Mouse (Mus musculus) heart, embryonic 14.5 days (tissue): Measurements from ENCODE around the gene Ube2cbp. TPM values are rescaled to one million over a fixed set of nuclear protein-coding genes. Genes with fewer than 3 reads are reported as not detected.

Source experiments
- ATAC-seq: fragments of 200-750 bp; cut with Nextera tagmentation; 2 replicates; pipeline ENCODE4 v1.8.0; 2017; ENCODE audit warnings: low read depth, moderate TSS enrichment; ENCODE audit not compliant: insufficient number of reproducible peaks, insufficient read depth, low FRiP score
- H3K27ac ChIP-seq, 2 experiments: fragments of 200-500 bp in 1 of 2; fragments of 300-500 bp in 1 of 2; sonication (generic) in 1 of 2; replicated peaks in 1 of 2; 2 replicates each; pipeline ENCODE4 v1.5.1; 2012 to 2014; ENCODE audit warnings: low read depth in 2 of 2, low read length in 2 of 2, control low read depth in 1 of 2, mild to moderate bottlenecking in 1 of 2, mixed read lengths in 1 of 2; ENCODE audit not compliant: control insufficient read depth in 1 of 2, insufficient read depth in 1 of 2
- H3K27me3 ChIP-seq: fragments of 300-500 bp; sonication (generic); 2 replicates; pipeline ENCODE4 v1.6.1; 2014; ENCODE audit warnings: mild to moderate bottlenecking, low read length, control low read depth; ENCODE audit not compliant: control insufficient read depth, insufficient read depth
- H3K36me3 ChIP-seq: fragments of 300-500 bp; sonication (generic); 2 replicates; pipeline ENCODE4 v1.6.1; 2014; ENCODE audit warnings: mild to moderate bottlenecking, control low read depth, low read length, mixed read lengths; ENCODE audit not compliant: control insufficient read depth, insufficient read depth
- H3K4me1 ChIP-seq, 2 experiments: fragments of 200-500 bp in 1 of 2; fragments of 300-500 bp in 1 of 2; sonication (generic) in 1 of 2; 2 replicates each; pipeline ENCODE4 v1.6.1; 2012 to 2014; ENCODE audit warnings: low read length in 2 of 2, control low read depth in 1 of 2, mixed read lengths in 1 of 2; ENCODE audit not compliant: control insufficient read depth in 2 of 2, insufficient read depth in 2 of 2
- H3K4me2 ChIP-seq: fragments of 300-500 bp; sonication (generic); 2 replicates; pipeline ENCODE4 v1.6.1; 2014; ENCODE audit warnings: mild to moderate bottlenecking, low read length
- H3K4me3 ChIP-seq, 2 experiments: fragments of 200-500 bp in 1 of 2; fragments of 300-500 bp in 1 of 2; sonication (generic) in 1 of 2; 2 replicates each; pipeline ENCODE4 v1.5.1; 2012 to 2014; ENCODE audit warnings: low read length in 2 of 2, mild to moderate bottlenecking in 2 of 2, control low read depth in 1 of 2, low read depth in 1 of 2, moderate library complexity in 1 of 2; ENCODE audit not compliant: control insufficient read depth in 1 of 2, insufficient read depth in 1 of 2
- H3K9ac ChIP-seq: fragments of 300-500 bp; sonication (generic); 2 replicates; pipeline ENCODE4 v1.6.1; 2014; ENCODE audit warnings: mild to moderate bottlenecking, low read length
- H3K9me3 ChIP-seq: fragments of 300-500 bp; sonication (generic); 2 replicates; pipeline ENCODE4 v1.6.1; 2016; ENCODE audit warnings: low read length, control low read depth; ENCODE audit not compliant: control insufficient read depth
- WGBS: fragments of 180-500 bp; shearing (Covaris S2); extraction: QIAGEN DNeasy Blood & Tissue Kit; methylation state at CpG from one replicate; pipeline ENCODE4 v1.1.7; 2014; 5-methylcytosine and 5-hydroxymethylcytosine counted together
- polyA plus RNA-seq: library from polyadenylated mRNA; unstranded; fragments of >200 nt; fragmentation: Nextera tagmentation; extraction: Ambion mirVana; gene quantifications from 2 replicates; pipeline ENCODE4 v1.2.1, GENCODE M21; 2014

The Ube2cbp gene
- polyA plus RNA-seq, 1 experiment from 2014 or later = 4.6 TPM

DNA sequence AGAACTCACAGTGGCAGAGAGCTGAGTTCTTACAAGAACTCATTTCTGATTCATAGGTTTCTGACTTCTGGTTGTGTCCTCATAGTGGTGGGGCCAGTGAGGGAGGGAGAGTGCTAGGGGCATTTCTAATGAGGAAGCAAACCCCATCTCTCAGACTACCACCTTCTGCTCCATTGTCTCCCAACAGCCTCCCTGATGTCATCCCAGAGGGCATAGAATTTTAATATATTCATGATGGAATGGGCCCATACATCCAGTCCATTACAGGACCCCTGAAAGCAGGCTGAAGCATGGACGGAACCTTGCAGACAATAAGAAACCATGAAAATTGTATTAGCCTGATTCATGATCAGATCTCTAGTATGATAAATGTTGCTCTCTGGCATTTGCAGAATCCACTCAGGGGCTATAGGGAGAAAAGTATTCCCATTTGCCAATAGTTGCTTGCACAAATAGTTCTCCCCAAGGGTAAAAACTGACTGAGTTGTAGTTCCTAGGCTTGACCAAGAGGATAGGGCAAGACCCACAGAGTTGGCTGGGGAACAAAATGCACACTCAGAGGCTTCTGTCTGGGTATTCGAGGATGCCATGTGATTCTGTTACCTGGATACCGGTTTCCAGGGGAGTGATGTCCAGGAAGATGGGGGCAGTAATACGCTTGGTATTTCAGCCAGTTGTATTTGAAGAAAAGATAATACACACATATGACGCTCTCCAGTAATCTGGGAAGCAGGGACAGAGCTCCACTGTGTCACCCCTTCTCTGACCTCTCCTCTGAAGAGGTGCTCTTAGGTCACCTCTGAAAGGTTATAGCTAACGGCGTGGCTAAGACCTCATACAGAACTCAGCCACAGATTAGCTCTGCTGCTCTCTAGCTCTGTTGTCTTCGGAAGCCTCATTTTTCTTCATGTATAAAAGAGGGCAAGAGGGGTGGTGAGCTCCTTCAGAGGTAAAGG is 167.8 kb downstream of the Ube2cbp start:
- H3K27me3 ChIP-seq = no peaks in the 10 kb centered on the region
- WGBS = 73% methylated on average over 8 of the region's 8 CpGs
- peaks cover 0 to 5% of the 10 kb centered on the region in 2 experiments; a peak in 1 of 4 replicates for H3K4me1 ChIP-seq
- no peak overlapping the region for H3K4me2 ChIP-seq
- no peaks in the 10 kb centered on the region for H3K36me3 ChIP-seq
- H3K9me3 ChIP-seq = no peaks in the 10 kb centered on the region
- H3K27ac ChIP-seq = no peak overlapping the region
- no peak for ATAC-seq
- H3K9ac ChIP-seq = no peak overlapping the region
- H3K4me3 ChIP-seq = no peak overlapping the region

DNA sequence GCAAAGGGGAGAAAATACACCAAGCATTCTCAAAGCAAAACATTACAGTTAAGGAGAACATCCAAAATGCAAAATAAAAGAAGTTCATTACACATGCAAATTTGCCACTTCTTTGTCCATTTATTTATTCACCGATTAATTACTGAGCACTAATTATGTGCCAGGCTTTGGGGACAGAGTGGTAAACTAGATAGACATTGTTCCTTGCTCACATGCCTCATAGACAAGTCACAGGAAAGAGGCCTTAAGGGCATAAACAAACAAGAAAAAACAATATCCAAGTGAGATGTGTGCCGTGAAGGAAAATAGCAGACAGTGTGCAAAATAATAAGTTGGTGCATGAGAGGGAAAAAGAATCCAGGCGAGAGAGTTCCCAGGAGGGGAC is 177.2 kb downstream of the Ube2cbp start:
- no peak overlapping the region for H3K4me3 ChIP-seq
- WGBS = 70% methylated on average over 3 of the region's 3 CpGs
- no peaks in the 10 kb centered on the region for H3K36me3 ChIP-seq
- H3K27me3 ChIP-seq = no peaks in the 10 kb centered on the region
- no peak overlapping the region for H3K9ac ChIP-seq
- peaks cover 0 to 2% of the 10 kb centered on the region in 2 experiments; a peak in 1 of 4 replicates for H3K4me1 ChIP-seq
- H3K27ac ChIP-seq = no peak overlapping the region
- peaks cover 10% of the 10 kb centered on the region for H3K9me3 ChIP-seq
- no peak for ATAC-seq
- no peak overlapping the region for H3K4me2 ChIP-seq

DNA sequence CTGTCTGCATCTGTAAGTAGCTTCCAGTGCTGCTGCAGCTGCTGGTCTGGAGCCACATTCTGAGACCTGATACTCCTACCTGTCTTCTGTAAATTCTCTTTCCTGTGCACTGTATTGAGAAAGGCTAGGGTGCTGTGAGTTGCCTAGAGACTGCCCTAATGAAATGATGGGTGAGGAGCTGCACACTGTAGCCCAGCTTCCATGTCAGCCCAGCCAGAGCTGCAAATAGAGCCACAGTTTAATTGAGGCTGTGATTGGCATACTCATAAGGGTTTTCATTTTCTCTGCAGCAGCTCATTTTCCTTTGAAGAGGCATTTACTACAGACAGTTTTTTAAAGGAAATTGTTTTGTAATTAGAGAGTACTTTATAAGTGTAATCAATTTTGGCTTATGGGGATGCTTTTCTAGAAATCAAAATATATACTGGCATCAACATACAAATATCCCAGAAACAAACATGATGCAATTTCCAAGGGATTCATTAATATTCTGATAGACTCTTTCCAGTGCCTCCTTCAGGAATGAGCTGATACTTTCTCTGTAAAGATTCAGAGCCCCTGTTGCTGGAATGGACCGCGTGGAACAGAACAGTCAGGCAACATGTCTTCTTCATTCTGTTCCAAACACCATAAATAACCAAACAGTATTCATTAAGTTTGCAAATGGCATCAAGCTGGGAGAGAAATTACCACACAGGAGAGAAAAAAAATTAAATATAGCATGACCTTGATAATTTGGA is 177.8 kb downstream of the Ube2cbp start:
- Histone ChIP-seq H3K9me3 (peaks cover 10% of the 10 kb centered on the region), H3K27me3 (no peaks in the 10 kb centered on the region), H3K27ac (no peak overlapping the region), H3K9ac (no peak overlapping the region), H3K4me2 (no peak overlapping the region), H3K36me3 (no peaks in the 10 kb centered on the region), H3K4me1 (peaks cover 0 to 2% of the 10 kb centered on the region in 2 experiments; a peak in 1 of 4 replicates), H3K4me3 (no peak overlapping the region)
- WGBS = 95% methylated on average over 2 of the region's 2 CpGs
- no peak for ATAC-seq

DNA sequence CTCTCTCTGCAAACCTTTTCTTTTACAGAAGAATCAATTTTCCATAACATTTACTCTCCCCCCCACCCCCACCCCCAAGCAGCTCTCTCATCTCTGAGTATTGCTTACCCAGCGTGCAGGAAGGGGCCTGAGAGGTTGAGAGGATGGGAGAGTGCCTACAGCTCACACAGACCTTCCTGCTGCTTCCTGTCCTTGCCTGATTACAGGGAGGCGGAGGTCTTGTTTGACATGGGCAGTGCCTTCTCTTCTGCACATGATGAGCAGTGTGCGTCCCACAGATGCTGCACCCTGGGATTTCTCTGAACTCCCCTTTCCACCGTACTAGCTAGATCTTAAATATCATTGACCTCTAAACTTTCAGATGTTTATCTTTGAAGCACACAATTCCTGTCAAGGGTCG is 182.2 kb downstream of the Ube2cbp start:
- no peaks in the 10 kb centered on the region for H3K36me3 ChIP-seq
- no peak overlapping the region for H3K4me2 ChIP-seq
- ATAC-seq = peak; percentile 68; the same call in 1 of the 2 replicates
- peaks cover 7 to 12% of the 10 kb centered on the region in 2 experiments for H3K4me1 ChIP-seq
- H3K27me3 ChIP-seq = no peaks in the 10 kb centered on the region
- H3K27ac ChIP-seq = no peak overlapping the region
- WGBS = 62% methylated on average over 5 of the region's 5 CpGs
- no peak overlapping the region for H3K4me3 ChIP-seq
- no peak overlapping the region for H3K9ac ChIP-seq
- H3K9me3 ChIP-seq = peaks cover 10% of the 10 kb centered on the region

DNA sequence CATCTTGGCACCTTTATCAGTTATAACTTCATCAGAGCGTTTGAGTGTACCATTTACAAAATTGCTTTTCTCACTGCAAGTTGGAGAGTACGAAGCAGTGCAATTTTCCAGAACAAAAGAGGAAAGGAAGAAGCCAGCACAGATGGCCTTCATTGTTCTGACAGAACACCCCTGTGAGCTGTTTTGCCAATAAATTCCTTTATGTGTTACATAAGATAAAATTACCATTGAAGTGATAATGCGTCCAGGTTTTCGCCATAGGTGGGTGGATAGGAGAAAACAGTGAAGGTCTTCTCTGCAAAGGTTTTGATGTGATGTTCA is 183.6 kb downstream of the Ube2cbp start:
- peak overlapping the region; percentile 41 for H3K4me2 ChIP-seq

DNA sequence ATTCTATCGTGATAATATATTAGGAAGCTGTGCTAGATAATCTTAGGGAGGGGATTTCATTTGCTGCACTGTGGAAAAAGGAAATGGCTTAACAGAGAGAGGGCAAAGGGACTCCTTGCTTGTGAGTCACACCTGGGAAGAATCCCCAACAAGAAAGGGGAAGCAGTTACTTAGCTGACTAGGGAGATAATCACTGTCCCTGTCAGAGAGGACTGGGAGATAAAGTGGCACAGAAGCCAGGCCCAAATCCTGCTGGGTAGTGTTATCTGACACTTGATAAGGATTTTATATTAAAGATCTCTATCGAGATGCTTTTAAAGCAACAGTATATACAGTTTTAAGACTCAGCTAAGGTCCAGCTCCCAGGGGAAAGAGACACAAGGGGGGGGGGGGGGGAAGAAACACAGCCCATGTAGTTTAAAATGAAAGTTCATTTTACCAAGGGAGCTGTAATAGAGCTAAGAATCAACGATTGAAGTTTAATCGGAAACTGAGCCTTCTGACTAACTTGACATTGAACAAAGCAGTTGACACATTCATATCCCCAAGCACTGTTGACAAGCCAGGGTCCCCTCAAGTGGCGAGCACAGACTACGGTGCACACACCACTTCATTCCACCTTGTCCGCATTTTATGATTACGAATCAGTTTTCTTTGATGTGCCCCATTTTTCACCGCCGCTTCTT is 184.1 kb downstream of the Ube2cbp start:
- Histone ChIP-seq H3K27me3 (no peaks in the 10 kb centered on the region), H3K4me3 (no peak overlapping the region), H3K9ac (no peak overlapping the region; the same call in 1 of the 2 replicates), H3K36me3 (no peaks in the 10 kb centered on the region), H3K27ac (no peak overlapping the region), H3K4me2 (peak overlapping the region; percentile 41), H3K4me1 (peaks cover 7 to 12% of the 10 kb centered on the region in 2 experiments), H3K9me3 (peaks cover 10% of the 10 kb centered on the region)
- ATAC-seq = no peak
- 37% methylated on average over 10 of the region's 10 CpGs for WGBS

More for the DNA sequence above, 183.6 kb downstream of the Ube2cbp start:
- H3K9ac ChIP-seq = no peak overlapping the region
- no peak overlapping the region for H3K4me3 ChIP-seq
- no peaks in the 10 kb centered on the region for H3K36me3 ChIP-seq
- no peaks in the 10 kb centered on the region for H3K27me3 ChIP-seq
- no peak overlapping the region for H3K27ac ChIP-seq
- H3K4me1 ChIP-seq = peaks cover 7 to 12% of the 10 kb centered on the region in 2 experiments
- WGBS = 38% methylated on average over 4 of the region's 4 CpGs
- no peak for ATAC-seq
- H3K9me3 ChIP-seq = peaks cover 10% of the 10 kb centered on the region

DNA sequence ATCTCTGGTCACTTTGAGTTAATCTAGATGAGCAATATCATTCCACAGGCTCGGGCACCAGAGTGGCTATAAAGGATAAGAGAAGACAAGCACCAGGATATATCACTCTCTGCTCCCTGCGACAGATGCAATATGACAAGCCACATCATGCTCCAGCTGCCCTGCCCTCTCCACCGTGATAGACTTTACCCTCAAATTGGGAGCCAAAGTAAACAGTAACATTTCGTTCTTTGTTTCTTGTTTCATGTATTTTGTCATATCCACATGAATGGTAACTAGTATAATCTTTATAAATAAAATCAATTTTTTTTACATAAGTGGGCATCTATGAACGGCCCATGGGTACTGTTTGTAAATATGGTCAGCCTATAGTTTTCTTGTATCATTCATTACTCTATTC is 195.2 kb downstream of the Ube2cbp start:
- Histone ChIP-seq H3K36me3 (no peaks in the 10 kb centered on the region), H3K4me1 (no peaks in the 10 kb centered on the region), H3K4me3 (no peak overlapping the region), H3K9ac (no peak overlapping the region), H3K9me3 (no peaks in the 10 kb centered on the region), H3K27me3 (no peaks in the 10 kb centered on the region), H3K27ac (no peak overlapping the region), H3K4me2 (no peak overlapping the region)
- ATAC-seq = no peak
- 80% methylated on average over 5 of the region's 5 CpGs for WGBS
